Mouse (Mus musculus): ENCODE data around the gene Tmem236. TPM values are rescaled to one million over a fixed set of nuclear protein-coding genes. Genes with fewer than 3 reads are reported as not detected.
"Not testable (repeated sequence)": the region's sequence is repeated elsewhere in the genome, so short reads cannot be mapped to it uniquely, and the experiment has no call there.

Gene Tmem236
- polyA plus RNA-seq, 1 experiment from 2014 or later: not detected

DNA sequence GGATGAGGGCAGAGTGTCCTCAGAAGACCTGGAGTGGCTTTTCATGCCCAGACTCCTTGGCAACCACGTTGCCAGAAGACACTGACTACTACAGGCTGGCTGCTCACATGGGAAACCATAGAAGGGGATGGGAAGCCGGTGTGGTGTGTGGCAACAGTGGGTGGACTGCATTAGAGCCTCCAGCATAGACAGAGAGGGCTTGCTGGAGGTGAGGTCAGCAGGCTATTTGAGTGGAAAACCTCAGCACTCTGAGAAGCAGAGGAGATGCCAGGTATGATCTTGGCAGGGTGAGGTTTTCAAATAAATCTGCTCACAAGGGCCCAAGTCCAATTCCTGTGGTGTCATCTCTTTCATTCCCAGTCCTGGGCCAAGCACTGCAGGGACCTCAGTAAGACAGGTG is 25.3 kb downstream of the Tmem236 start:
- H3K27ac ChIP-seq: no peak overlapping the region
- no peak overlapping the region for H3K4me3 ChIP-seq
- no peaks in the 10 kb centered on the region for H3K27me3 ChIP-seq
- H3K36me3 ChIP-seq: no peaks in the 10 kb centered on the region
- ATAC-seq (ENCODE audit: low FRiP score): no peak
- H3K4me1 ChIP-seq: no peaks in the 10 kb centered on the region
- H3K9me3 ChIP-seq (replicated peaks): no peaks in the 10 kb centered on the region
- H3K4me2 ChIP-seq (replicated peaks): no peak overlapping the region
- WGBS: 52% methylated on average over 2 of the region's 2 CpGs
- no peak overlapping the region for H3K9ac ChIP-seq

GRCm38 (mm10) chr2:14200879-14201445 is 26.6 kb downstream of the Tmem236 start:
- not testable (repeated sequence) for H3K9ac ChIP-seq; H3K27me3 ChIP-seq; H3K4me3 ChIP-seq; ATAC-seq (ENCODE audit: low FRiP score); H3K4me1 ChIP-seq; H3K36me3 ChIP-seq; H3K9me3 ChIP-seq (replicated peaks); H3K4me2 ChIP-seq (replicated peaks); H3K27ac ChIP-seq
- no CpG with 5 or more reads among the region's 2 CpGs for WGBS

DNA sequence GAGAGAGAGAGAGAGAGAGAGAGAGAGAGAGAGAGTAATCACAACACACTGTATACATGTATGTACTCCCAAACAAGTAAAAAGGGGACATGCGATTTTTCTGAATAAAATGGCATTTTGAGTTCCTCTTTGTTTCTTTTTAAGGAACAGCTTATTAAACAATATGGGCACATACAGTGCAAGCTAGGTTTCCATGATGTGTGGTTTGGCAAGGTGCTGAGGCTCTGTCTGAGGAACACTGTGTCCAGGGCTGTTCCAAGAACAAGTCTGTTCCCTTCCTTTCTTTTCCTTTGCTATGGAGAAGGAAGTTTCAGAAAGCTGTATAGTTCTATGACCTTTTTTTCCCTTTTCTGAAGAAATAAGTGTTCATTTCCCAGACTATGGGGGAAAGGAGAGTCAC is 30.0 kb downstream of the Tmem236 start:
- Histone ChIP-seq H3K36me3 (no peaks in the 10 kb centered on the region), H3K27ac (no peak overlapping the region), H3K4me3 (no peak overlapping the region), H3K27me3 (no peaks in the 10 kb centered on the region), H3K9ac (no peak overlapping the region), H3K9me3 (replicated peaks) (no peaks in the 10 kb centered on the region), H3K4me2 (replicated peaks) (no peak overlapping the region), H3K4me1 (no peaks in the 10 kb centered on the region)
- WGBS: 90% methylated on average over 1 of the region's 1 CpGs
- no peak for ATAC-seq (ENCODE audit: low FRiP score)

GRCm38 (mm10) chr2:14206798-14207197 is 32.5 kb downstream of the Tmem236 start:
- Histone ChIP-seq H3K4me1 (no peaks in the 10 kb centered on the region), H3K27ac (no peak overlapping the region), H3K9me3 (replicated peaks) (no peaks in the 10 kb centered on the region), H3K4me2 (replicated peaks) (no peak overlapping the region), H3K4me3 (no peak overlapping the region), H3K27me3 (no peaks in the 10 kb centered on the region), H3K36me3 (no peaks in the 10 kb centered on the region), H3K9ac (no peak overlapping the region)
- ATAC-seq (ENCODE audit: low FRiP score): no peak
- WGBS: 81% methylated on average over 4 of the region's 4 CpGs

DNA sequence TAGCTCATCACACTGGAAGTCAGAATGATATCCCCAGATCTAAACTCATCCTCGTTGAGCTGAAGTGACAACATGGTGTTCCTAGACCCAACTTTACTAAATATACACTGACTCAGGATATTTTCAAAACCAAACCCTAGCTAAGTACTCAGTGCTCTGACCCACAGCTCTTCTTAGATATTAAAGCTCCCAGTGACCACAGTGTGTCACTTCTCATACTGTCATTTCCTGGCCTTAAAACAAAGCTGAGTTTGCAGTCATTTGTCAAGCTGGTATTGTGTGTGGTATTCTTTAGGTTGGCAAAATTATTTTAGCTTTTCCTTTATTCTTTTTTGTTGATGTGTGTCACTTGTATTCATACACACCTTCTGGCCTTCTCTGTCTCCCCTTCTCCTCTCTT is 36.4 kb downstream of the Tmem236 start:
- 93% methylated on average over 1 of the region's 1 CpGs for WGBS
- H3K4me2 ChIP-seq (replicated peaks): no peak overlapping the region
- no peak overlapping the region for H3K4me3 ChIP-seq
- H3K9ac ChIP-seq: no peak overlapping the region
- H3K27ac ChIP-seq: no peak overlapping the region
- no peaks in the 10 kb centered on the region for H3K36me3 ChIP-seq
- no peaks in the 10 kb centered on the region for H3K4me1 ChIP-seq
- no peaks in the 10 kb centered on the region for H3K9me3 ChIP-seq (replicated peaks)
- H3K27me3 ChIP-seq: no peaks in the 10 kb centered on the region
- ATAC-seq (ENCODE audit: low FRiP score): no peak

DNA sequence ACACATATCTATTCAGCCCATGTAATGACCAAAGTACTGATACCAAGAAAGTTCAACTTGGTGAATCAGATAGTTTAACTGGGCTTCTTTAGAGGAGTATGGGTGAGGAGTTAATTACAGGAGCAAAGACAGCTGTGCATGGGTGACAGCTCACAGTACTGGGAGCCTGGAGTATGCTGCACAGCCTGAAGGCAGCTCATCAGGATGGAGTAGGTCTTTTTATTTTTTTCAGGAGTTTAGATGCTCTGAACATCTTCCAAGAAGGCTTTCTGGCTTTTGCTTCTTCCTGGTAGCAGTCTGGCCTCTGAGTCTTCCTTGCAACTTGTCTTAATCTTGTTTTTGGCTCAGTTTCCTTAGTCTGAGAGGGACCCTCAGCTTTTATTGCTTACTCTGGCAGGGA is 37.3 kb downstream of the Tmem236 start:
- Histone ChIP-seq H3K27ac (no peak overlapping the region), H3K4me3 (no peak overlapping the region), H3K9ac (no peak overlapping the region), H3K36me3 (no peaks in the 10 kb centered on the region), H3K27me3 (no peaks in the 10 kb centered on the region), H3K4me2 (replicated peaks) (no peak overlapping the region), H3K9me3 (replicated peaks) (no peaks in the 10 kb centered on the region), H3K4me1 (no peaks in the 10 kb centered on the region)
- ATAC-seq (ENCODE audit: low FRiP score): no peak

- WGBS: 12% methylated on average over 3 of the region's 3 CpGs
- H3K9me3 ChIP-seq (replicated peaks): no peaks in the 10 kb centered on the region
- H3K4me3 ChIP-seq: no peak overlapping the region
- H3K27me3 ChIP-seq: no peaks in the 10 kb centered on the region
- no peak overlapping the region for H3K27ac ChIP-seq
- no peak overlapping the region for H3K9ac ChIP-seq
- H3K36me3 ChIP-seq: no peaks in the 10 kb centered on the region
- no peak overlapping the region for H3K4me2 ChIP-seq (replicated peaks)
- H3K4me1 ChIP-seq: no peaks in the 10 kb centered on the region
- ATAC-seq (ENCODE audit: low FRiP score): no peak
These were observed 40.4 kb downstream of the Tmem236 start for GRCm38 (mm10) chr2:14214764-14215163.

GRCm38 (mm10) chr2:14216653-14217052 is 42.3 kb downstream of the Tmem236 start:
- Histone ChIP-seq H3K36me3 (no peaks in the 10 kb centered on the region), H3K4me1 (no peaks in the 10 kb centered on the region), H3K27ac (no peak overlapping the region), H3K9ac (no peak overlapping the region), H3K9me3 (replicated peaks) (no peaks in the 10 kb centered on the region), H3K4me2 (replicated peaks) (no peak overlapping the region), H3K27me3 (no peaks in the 10 kb centered on the region), H3K4me3 (no peak overlapping the region)
- 95% methylated on average over 3 of the region's 3 CpGs for WGBS
- no peak for ATAC-seq (ENCODE audit: low FRiP score)

- WGBS: 80% methylated on average over 6 of the region's 6 CpGs
- Histone ChIP-seq H3K27me3 (no peaks in the 10 kb centered on the region), H3K4me1 (no peaks in the 10 kb centered on the region), H3K4me2 (replicated peaks) (no peak overlapping the region), H3K36me3 (no peaks in the 10 kb centered on the region), H3K9ac (no peak overlapping the region), H3K27ac (no peak overlapping the region), H3K9me3 (replicated peaks) (no peaks in the 10 kb centered on the region), H3K4me3 (no peak overlapping the region)
- ATAC-seq (ENCODE audit: low FRiP score): no peak
These were observed 43.8 kb downstream of the Tmem236 start for GRCm38 (mm10) chr2:14218126-14218525.

GRCm38 (mm10) chr2:14224387-14224786 is 50.1 kb downstream of the Tmem236 start:
- no peak overlapping the region for H3K27ac ChIP-seq
- no peak overlapping the region for H3K9ac ChIP-seq
- no peaks in the 10 kb centered on the region for H3K27me3 ChIP-seq
- no peaks in the 10 kb centered on the region for H3K9me3 ChIP-seq (replicated peaks)
- 78% methylated on average over 3 of the region's 4 CpGs for WGBS
- no peak overlapping the region for H3K4me2 ChIP-seq (replicated peaks)
- ATAC-seq (ENCODE audit: low FRiP score): no peak
- H3K36me3 ChIP-seq: no peaks in the 10 kb centered on the region
- no peak overlapping the region for H3K4me3 ChIP-seq
- H3K4me1 ChIP-seq: no peaks in the 10 kb centered on the region

DNA sequence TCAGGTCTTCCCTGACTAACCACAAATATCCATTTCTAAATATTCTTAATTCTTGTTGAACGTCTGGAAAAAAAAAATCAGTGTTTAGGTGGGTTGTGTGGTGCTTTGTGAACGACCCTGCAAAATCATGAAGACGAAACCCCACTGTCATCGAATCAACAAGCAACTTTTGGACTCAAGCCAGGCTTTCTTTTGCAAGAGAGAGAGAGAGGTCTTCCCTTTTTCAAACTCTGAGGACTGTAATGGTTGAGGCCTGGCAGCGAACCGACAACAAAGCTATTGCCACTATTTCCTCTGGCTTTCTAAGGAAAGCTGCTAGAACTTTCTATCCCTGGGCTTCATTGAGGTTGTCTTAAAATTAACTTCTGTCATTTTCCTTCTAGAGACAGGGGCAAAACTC is 54.2 kb downstream of the Tmem236 start:
- Histone ChIP-seq H3K27ac (no peak overlapping the region), H3K9me3 (replicated peaks) (no peaks in the 10 kb centered on the region), H3K9ac (no peak overlapping the region), H3K4me2 (replicated peaks) (no peak overlapping the region), H3K27me3 (no peaks in the 10 kb centered on the region), H3K4me3 (no peak overlapping the region), H3K4me1 (no peaks in the 10 kb centered on the region), H3K36me3 (no peaks in the 10 kb centered on the region)
- ATAC-seq (ENCODE audit: low FRiP score): no peak
- 77% methylated on average over 6 of the region's 6 CpGs for WGBS

- Histone ChIP-seq H3K9ac (no peak within 1 kb of the TSS), H3K4me2 (replicated peaks) (no peak within 1 kb of the TSS), H3K4me1 (no peaks in the 10 kb centered on the region), H3K27me3 (no peaks in the 10 kb centered on the region), H3K4me3 (no peak within 1 kb of the TSS), H3K27ac (no peak within 1 kb of the TSS), H3K9me3 (replicated peaks) (no peaks in the 10 kb centered on the region), H3K36me3 (no peaks in the 10 kb centered on the region)
- 65% methylated on average over 3 of the region's 3 CpGs for WGBS
- no peak for ATAC-seq (ENCODE audit: low FRiP score)
These were observed 54.8 kb downstream of the Tmem236 start, which contains the start of gene Mrc1 for GRCm38 (mm10) chr2:14229149-14229548. Gene Mrc1 (plus strand): TSS chr2:14229392.

GRCm38 (mm10) chr2:14229979-14230378 is 55.7 kb downstream of the Tmem236 start:
- Histone ChIP-seq H3K9me3 (replicated peaks) (no peaks in the 10 kb centered on the region), H3K27ac (no peak overlapping the region), H3K4me1 (no peaks in the 10 kb centered on the region), H3K4me2 (replicated peaks) (no peak overlapping the region), H3K36me3 (no peaks in the 10 kb centered on the region), H3K27me3 (no peaks in the 10 kb centered on the region), H3K4me3 (no peak overlapping the region), H3K9ac (no peak overlapping the region)
- 90% methylated on average over 14 of the region's 14 CpGs for WGBS
- no peak for ATAC-seq (ENCODE audit: low FRiP score)
